Mouse (Mus musculus): ENCODE results near the gene Scnn1b. TPM values are rescaled to one million over a fixed set of nuclear protein-coding genes. Genes with fewer than 3 reads are reported as not detected.

Scnn1b gene
- not detected for total RNA-seq (2021)

DNA sequence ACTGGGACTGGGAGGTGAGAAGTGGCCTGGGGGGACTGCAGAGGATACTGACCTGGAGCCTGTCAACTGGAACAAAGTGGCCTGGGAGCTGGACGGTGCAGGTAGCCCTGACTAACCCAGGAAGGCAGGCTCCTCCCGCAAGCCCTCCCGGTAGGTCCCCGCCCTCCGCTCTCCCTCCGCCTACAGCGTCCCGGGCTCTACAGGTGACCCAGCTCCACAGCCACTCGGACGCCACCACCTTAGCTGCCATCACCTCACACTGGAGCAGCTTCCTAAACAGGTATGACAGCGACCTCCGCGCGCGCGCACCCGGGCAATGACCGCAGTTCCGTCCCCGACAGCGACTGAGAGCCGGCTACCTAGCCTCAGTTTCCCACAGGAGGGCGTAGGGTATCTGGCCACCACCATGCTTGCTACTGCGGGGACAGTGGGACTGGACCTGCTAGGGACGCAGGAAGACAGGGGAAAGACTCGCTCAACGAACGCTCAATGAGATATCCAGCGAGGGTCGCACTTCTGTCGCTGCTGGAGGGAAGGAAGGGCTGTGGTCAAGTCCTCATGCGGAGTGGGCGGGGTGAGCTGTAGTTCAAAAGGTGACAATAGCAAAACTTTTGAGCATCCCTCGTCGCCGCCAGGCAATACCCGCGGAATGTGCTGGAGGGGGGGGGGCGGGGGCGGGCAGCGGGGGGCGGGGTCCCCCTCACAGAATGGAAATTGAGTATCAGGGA lies at the start of gene Scnn1b:
Gene Scnn1b (plus strand): TSS at position 181 of the 728 bp plus-strand sequence.
- no peak for DNase-seq
- intact Hi-C loops (cut with DNase I), result no loop called here

DNA sequence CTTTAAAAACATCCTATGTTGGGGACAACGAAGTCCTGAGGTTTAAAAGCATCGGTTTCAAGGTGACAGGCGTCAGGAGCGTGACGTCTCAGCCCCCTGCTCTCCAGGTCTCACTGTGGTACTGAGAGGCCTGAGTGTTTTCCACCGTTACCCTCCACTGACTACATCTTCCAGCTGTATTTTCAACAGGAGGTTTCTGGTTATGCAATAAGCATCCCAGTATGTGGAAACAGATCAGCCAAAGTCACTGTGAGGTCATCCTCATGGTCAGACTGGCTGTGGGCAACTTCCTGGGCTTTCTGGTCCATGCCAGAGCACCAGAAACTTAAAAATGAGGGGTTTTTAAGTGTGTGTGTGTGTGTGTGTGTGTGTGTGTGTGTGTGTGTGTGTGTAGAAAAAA lies 43.2 kb upstream of the Scnn1b start:
- intact Hi-C loops (cut with DNase I), result no loop called here
- DNase-seq, result no peak

GRCm38 (mm10) chr7:121828481-121828880 lies 36.4 kb upstream of the Scnn1b start:
- intact Hi-C loops (cut with DNase I), result no loop called here
- DNase-seq, result no peak

DNA sequence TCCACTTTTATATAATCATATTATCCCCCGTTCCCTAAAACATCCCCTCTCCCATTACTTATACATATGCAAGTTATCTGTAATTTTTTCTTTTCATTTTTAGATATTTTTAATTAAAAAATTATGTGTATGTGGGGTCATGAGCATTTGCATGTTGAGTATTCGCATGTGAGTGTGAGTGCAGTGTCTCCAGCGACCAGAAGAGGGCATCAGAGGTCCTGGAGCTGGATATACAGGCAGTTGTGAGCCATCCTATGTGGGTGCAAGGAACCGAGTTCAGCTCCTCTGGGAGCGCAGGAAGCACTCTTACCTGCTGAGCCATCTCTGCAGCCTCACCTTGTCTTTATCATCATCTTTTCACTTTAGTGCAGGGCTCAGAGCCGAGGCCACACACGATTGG lies 29.4 kb upstream of the Scnn1b start:
- no peak for DNase-seq
- intact Hi-C loops (cut with DNase I), result no loop called here

DNA sequence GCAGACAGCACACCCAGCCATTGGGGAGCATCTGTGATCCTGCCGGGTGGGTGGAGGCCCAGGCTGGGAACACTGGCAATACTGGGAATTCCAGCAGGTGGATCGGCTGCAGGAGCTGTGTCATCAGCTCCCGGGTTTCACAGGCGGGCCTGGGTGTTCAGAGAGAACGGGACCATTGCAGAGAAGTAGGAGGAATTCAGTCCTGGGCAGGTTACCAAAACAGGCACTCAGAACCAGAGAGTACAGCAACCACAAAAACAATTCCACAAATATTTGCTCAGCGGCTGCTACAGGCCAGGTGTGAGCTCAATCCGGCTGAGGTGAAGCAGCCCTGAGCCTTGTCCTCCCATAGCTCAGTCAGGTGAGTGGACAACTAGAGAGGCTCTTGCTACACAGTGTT lies 28.0 kb upstream of the Scnn1b start:
- DNase-seq, result no peak
- intact Hi-C loops (cut with DNase I), result no loop called here

DNA sequence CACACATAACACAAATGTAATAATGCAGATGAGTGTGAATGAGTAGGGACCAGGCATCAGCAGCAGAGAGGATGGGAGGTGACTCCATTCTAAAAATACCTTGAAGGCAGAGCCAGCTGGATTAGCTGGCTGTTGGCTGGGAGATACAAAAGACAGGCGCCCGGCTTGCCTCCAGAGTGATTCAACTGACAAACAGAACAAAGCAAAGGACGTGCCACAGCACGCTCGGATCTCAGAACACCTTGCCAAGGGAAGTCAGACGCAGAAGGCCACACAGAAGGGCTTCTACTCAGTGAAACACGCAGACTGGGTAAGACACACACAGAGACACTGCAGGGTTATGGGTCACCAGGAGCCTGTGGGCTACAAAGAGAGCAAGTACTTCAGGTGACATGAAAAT lies 24.0 kb upstream of the Scnn1b start:
- peak; percentile 9 to 31 for DNase-seq
- intact Hi-C loops (cut with DNase I), result no loop called here

DNA sequence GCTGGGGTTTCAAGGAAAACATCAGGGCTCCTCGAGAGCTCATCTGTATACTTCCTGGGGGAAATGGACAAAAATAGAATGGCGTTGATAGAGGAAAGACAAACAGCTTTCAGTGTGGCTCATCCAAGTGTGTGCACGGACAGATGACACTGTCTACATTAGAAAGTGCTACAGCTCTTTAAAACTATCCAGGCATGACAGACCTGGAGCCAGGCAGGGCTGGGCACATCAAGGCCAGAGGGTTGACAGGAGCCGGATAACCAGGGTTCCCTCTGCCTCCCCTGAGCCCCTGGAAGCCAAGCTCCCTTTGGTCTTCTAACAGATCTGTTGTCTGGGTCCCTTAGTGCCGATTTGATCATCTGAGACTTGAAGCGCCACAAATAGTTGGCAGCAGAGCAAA lies 22.6 kb upstream of the Scnn1b start:
- intact Hi-C loops (cut with DNase I), result no loop called here
- no peak for DNase-seq

- intact Hi-C loops (cut with DNase I), result no loop called here
- no peak for DNase-seq
Measured at GRCm38 (mm10) chr7:121845964-121846363, 18.9 kb upstream of the Scnn1b start.

- no peak for DNase-seq
- intact Hi-C loops (cut with DNase I), result no loop called here
Measured at GRCm38 (mm10) chr7:121848537-121849168, 16.2 kb upstream of the Scnn1b start.

GRCm38 (mm10) chr7:121857177-121857884 lies 7.5 kb upstream of the Scnn1b start:
- DNase-seq, result no peak
- intact Hi-C loops (cut with DNase I), result no loop called here

GRCm38 (mm10) chr7:121858939-121859338 lies 5.9 kb upstream of the Scnn1b start:
- DNase-seq, result no peak

GRCm38 (mm10) chr7:121871631-121872030 lies 6.8 kb downstream of the Scnn1b start:
- no peak for DNase-seq
- intact Hi-C loops (cut with DNase I), result no loop called here

More at GRCm38 (mm10) chr7:121858939-121859338, 5.9 kb upstream of the Scnn1b start:
- intact Hi-C loops (cut with DNase I), result no loop called here

GRCm38 (mm10) chr7:121873998-121874397 lies 9.2 kb downstream of the Scnn1b start:
- DNase-seq, result no peak
- intact Hi-C loops (cut with DNase I), result no loop called here

- no peak for DNase-seq
- intact Hi-C loops (cut with DNase I), result no loop called here
Measured at GRCm38 (mm10) chr7:121874784-121875183, 9.9 kb downstream of the Scnn1b start.

- no peak for DNase-seq
- intact Hi-C loops (cut with DNase I), result no loop called here
Measured at GRCm38 (mm10) chr7:121880246-121880645, 15.4 kb downstream of the Scnn1b start.

DNA sequence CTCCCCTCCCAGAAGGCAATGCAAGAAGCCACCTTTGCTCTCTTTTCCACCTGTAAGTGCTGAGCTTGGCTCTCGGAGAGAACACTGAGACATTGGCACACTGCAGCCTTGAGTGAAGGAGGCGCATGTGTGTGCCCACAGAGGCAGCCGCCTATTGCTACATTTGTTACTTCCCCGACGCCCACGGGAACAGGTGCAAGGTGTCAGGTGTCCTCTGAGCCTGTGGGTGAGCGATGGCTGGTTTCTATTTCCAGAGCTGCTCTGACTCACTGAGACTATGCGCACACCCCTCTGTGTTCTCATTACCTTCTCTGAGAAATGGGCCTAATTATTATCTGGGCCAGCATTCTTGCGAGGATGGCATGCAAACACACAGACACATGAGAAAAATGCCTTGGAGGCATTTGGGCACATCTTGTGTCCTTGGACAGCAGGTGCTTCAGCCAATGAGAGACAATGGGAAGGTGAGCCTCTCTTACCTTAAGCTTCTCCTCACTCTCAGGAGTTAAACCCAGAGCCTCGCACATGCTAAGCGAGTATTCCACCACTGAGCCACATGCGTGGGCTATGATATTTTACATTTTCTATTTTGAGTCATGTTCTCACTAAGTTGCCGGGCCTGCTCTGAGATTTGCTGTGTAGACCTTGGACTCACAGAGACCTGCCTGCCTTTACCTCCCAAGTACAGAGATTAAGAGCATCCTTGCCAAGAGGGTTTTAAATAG lies 26.0 kb downstream of the Scnn1b start:
- DNase-seq, result no peak
- intact Hi-C loops (cut with DNase I), result no loop called here

DNA sequence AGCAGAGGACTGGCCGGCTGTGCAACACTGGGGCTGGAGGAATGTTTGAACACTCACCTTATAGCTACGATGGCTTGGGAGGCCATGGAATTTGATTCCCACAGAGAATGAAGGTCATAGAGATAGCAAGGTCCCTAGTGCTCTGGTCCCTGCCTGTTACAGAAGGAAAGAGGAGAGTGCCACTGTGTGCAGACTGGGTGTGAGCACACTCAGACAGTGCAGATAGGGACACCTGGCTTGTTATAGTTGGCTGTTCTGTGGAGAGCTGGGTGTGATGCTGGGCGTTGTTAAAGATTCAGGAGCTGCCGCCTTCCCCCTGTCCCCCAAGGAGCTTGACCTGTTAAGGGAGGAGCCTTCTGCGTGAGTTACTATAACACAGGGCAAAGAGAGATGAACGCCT lies 31.9 kb downstream of the Scnn1b start:
- DNase-seq, result no peak

DNA sequence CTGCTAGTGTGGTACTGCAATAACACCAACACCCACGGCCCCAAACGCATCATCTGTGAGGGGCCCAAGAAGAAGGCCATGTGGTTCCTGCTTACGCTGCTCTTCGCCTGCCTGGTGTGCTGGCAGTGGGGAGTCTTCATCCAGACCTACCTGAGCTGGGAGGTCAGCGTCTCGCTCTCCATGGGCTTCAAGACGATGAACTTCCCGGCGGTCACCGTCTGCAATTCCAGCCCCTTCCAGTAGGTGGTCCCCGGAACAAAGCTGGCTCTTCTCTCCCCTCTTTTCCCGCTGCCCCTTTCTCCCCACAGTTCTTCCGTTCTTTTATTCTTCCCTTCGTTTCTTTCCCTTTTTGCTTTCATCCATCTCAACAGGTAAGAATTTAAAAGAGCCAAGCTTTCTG lies 34.5 kb downstream of the Scnn1b start:
- intact Hi-C loops (cut with DNase I), result loop anchor here (2.0 kb wide), 1 partner anchor 65 kb away; no protein-coding TSS in a partner anchor
- peak; percentile 9 to 48 for DNase-seq

More for the DNA sequence above, 31.9 kb downstream of the Scnn1b start:
- intact Hi-C loops (cut with DNase I), result no loop called here

- no peak for DNase-seq
- intact Hi-C loops (cut with DNase I), result loop anchor here (2.0 kb wide), 1 partner anchor 65 kb away; no protein-coding TSS in a partner anchor
Measured at GRCm38 (mm10) chr7:121899940-121900339, 35.1 kb downstream of the Scnn1b start.

- no peak for DNase-seq
- intact Hi-C loops (cut with DNase I), result no loop called here
Measured at GRCm38 (mm10) chr7:121902757-121903411, 38.0 kb downstream of the Scnn1b start.

All from heart, postnatal 36 days (tissue).